Mouse (Mus musculus) cerebellum, adult 2 months (tissue): ENCODE results near the gene Rasal3.

Experiments used
- CTCF ChIP-seq: fragments of 200-500 bp; IDR thresholded peaks from 2 replicates; pipeline ENCODE4 v1.5.1; 2011; ENCODE audit warnings: low read depth, mild to moderate bottlenecking, control low read depth, low read length, moderate library complexity, borderline replicate concordance; ENCODE audit not compliant: insufficient read depth
- POLR2A ChIP-seq: fragments of 200-500 bp; IDR thresholded peaks from 2 replicates; pipeline ENCODE4 v1.6.1; 2011; ENCODE audit warnings: low read length, control low read depth, borderline replicate concordance; ENCODE audit not compliant: insufficient read depth

DNA sequence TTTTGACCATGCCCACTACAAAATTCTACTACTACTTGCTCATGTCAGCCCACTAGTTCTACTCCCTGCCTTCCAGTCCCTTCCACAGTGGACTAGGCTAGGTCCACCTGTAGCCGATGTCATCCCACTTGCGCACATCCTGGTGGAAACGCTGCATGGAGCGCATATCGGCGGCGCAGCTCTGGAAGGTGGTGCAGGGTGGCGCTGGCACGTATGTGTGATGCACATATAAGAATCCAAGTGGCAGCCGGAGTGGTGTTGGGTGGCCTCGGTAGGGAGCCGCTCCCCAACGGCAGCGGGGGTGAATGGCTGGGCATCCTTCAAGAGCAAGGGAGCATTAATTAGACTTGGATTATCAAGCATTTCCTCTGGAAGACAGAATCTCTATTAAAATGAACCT is 13.4 kb upstream of the Rasal3 start:
- TF ChIP-seq CTCF, result no peak
- TF ChIP-seq POLR2A, result no peak
